Mouse (Mus musculus) gastrocnemius, adult 18-20 months (tissue): ENCODE data around the gene Slc12a9. TPM values are rescaled to one million over a fixed set of nuclear protein-coding genes. Genes with fewer than 3 reads are reported as not detected.

Experiments
- DNase-seq: peaks from one replicate; pipeline ENCODE4 v3.0.0; 2021; ENCODE audit warnings: low spot score
- long read RNA-seq, 2 experiments: library from polyadenylated mRNA; stranded (forward); transcript quantifications; one replicate each; pipeline ENCODE4 v2.0.0; 2021
- total RNA-seq, 2 experiments: library from RNA; stranded (reverse); gene quantifications; 2 replicates each; pipeline ENCODE4 v1.2.3; 2021

The Slc12a9 gene
- total RNA-seq = 1 to 10 TPM; 2.0 to 2.2 TPM
- long read RNA-seq, experiment 1, partial matches to known transcripts = 2 of 5 reads
- long read RNA-seq, experiment 1, other reads (novel, unspliced or antisense) = 1 of 5 reads
- long read RNA-seq, experiment 2, partial matches to known transcripts = 0 of 2 reads
- long read RNA-seq, experiment 2, other reads (novel, unspliced or antisense) = 2 of 2 reads

- peak; percentile 96 for DNase-seq
These were observed at the start of gene Slc12a9 for GRCm38 (mm10) chr5:137333512-137334174. Gene Slc12a9 (minus strand): TSS chr5:137333597.

DNA sequence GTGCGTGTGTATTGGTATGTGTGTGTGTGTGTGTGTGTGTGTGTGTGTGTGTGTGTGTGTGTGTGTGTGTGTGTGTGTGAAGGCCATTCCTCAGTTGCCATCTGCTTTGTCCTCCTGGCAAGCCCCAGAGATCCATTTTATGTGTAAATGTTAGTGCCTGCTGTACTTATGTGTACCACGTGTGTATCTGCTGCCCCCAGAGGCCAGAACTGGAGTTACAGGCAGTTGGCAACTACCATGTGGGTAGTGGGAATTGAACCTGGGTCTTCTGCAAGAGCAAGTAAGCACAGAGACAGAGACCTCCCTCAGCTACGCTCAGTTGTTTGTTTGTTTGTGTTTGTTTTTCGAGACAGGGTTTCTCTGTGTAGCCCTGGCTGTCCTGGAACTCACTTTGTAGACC is 47.8 kb upstream of the Slc12a9 start:
- peak; percentile 46 for DNase-seq

DNA sequence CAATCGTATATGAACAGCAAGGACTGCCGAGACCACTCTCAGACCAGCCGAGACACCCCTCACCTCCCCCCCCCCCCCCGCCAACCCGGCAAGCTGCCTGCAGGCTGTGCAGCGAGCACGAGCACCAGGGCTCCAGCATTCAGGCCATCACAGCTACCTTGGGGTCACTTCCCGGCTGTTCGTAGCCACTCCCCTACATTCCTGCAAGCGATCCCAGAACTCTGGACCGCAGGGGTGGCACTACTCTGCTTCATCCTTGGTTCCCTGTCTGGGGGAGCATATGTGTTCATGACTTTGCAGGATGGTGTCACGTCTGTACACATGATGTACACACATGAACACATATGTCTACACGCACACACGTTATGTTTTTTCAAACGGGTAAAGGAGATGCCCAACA is 44.2 kb upstream of the Slc12a9 start:
- DNase-seq = no peak

DNA sequence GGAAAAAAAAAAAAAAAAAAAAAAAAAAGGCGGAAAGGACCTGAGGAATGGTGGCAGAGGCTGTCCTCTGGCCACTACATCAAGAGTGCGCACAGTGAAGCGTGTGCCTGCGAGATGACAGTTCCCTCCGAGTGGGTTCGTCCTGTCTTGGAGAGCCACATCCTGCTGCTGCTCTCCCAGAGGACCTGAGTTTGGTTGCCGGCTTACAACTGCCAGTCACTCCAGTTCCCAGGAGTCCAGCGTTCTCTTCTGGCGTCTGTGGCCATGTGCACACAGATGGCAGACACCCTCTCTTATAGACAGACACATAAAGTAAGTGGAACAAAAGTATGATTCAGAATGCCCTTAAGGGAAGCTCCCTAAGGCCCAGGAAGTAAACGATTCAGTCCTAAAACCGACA is 43.8 kb upstream of the Slc12a9 start:
- DNase-seq = no peak

GRCm38 (mm10) chr5:137376722-137377121 is 43.3 kb upstream of the Slc12a9 start:
- DNase-seq = no peak

- no peak for DNase-seq
These were observed 42.8 kb upstream of the Slc12a9 start for GRCm38 (mm10) chr5:137376198-137376597.

DNA sequence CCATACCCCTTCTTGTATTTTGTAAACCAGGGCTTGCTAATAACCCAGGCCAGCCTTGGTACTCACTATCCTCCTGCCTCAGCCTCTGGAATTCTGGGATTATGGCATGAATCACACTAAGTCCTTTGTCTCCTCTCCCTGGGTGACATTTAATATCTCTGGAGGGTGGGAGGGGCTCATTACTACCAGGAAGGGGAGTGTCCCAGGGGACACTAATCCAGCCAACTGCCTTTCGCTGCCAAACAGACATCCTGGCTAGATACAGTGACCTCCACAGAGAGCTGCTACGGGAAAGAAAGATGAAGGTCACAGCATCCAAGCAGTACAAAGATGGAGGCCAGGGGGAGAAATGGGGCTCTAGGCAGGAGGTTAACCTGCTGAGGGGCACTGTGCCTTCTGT is 42.2 kb upstream of the Slc12a9 start:
- DNase-seq = peak; percentile 41

DNA sequence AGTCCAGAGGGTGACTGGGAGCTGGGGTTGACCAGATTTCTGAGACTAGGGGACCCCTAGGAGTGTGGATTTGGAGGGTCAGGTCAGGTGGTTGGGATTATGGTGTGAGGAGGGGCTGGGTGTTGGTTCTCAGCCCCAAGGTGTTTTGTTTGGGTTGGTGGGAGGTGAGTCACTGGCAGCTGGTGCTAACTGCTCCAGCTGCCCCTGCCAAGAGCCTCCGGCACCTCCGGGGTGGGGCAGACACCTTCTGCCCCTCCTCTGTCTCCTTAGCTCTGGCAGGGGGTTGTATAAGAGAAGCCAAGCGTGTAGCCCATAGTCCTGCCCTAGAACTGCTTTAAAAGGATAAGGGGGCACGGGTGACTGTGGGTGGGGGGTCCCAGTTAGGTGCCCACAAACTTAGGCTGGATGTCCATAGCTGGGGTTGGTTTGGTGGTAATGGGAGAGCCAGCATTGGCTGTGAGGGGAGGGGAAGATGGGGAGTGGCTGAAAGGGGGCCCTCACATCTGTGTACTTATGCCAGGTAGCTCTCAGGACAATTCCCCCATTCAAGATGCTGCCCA is 41.2 kb upstream of the Slc12a9 start:
- DNase-seq = no peak

GRCm38 (mm10) chr5:137373371-137373950 is 40.1 kb upstream of the Slc12a9 start:
- DNase-seq = no peak

- DNase-seq = no peak
These were observed 36.3 kb upstream of the Slc12a9 start for GRCm38 (mm10) chr5:137369665-137370064.

DNA sequence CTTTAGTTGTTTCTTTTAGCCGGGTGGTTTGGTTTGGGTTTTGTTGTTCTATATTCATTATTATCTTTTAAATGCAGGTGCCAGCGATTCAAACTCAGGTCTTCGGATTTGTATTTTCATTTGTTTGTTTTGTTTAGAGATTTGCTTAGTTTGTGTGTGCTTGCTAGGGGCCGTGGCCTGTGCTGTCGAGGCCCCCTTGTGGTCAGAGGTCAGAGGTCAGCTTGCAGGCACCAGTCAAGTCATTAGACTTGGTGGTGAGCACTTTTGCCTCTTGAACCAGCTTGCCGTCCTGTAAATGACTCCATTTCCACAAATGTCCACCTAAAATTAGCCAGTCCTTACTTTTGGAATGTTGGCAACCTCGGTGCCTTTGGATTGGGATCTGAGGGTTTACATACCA is 25.0 kb upstream of the Slc12a9 start:
- no peak for DNase-seq

- DNase-seq = no peak
These were observed 20.7 kb upstream of the Slc12a9 start for GRCm38 (mm10) chr5:137354091-137354490.

DNA sequence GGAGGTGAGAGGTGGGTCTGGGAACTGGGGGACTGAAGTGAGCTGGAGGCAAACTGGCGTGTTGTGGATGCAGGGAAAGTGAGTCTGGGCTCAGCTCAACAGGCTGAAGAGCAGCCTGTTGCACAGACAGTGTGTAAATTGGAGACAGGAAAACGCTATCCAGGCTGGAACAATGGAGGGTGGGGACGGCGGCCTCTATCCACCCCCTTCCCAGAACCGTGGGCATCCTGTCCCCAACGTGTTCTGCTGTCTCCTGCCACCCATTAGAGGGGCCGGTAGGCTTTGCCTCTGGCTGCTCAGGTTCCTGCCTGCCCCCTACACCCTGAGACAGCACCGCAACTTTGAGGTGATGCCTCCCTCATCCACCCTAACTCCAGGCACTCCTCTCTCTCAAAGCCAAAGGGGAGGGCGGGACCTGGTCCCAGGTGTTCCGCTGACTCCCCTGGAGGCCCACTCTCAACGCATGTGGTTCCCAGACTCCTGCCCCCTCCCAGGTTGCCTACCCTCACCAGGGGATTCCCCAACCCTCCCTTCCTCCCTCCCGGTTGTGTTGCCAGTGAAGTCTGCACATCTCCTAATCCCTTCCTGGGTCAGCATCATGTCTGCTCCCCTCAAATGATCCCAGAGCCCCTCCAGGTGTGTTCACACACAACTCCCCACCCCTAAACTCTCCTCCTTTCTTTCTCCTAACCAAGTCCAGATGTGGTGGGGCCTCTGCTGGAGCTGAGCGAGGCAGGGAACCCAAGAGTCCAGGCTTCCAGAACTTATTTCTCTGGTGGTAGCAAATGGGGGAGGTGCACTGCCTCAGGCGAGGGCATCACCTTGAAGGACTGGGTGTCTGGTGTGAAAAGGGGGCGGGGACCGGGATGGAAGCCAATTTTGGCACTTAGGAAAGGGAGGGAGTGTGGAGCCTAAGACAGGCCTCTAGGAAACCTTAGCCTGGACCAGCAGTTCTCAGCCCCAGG is 18.9 kb upstream of the Slc12a9 start:
- DNase-seq = no peak

- no peak for DNase-seq
These were observed 18.0 kb upstream of the Slc12a9 start for GRCm38 (mm10) chr5:137351394-137351793.

GRCm38 (mm10) chr5:137351058-137351380 is 17.6 kb upstream of the Slc12a9 start:
- no peak for DNase-seq

DNA sequence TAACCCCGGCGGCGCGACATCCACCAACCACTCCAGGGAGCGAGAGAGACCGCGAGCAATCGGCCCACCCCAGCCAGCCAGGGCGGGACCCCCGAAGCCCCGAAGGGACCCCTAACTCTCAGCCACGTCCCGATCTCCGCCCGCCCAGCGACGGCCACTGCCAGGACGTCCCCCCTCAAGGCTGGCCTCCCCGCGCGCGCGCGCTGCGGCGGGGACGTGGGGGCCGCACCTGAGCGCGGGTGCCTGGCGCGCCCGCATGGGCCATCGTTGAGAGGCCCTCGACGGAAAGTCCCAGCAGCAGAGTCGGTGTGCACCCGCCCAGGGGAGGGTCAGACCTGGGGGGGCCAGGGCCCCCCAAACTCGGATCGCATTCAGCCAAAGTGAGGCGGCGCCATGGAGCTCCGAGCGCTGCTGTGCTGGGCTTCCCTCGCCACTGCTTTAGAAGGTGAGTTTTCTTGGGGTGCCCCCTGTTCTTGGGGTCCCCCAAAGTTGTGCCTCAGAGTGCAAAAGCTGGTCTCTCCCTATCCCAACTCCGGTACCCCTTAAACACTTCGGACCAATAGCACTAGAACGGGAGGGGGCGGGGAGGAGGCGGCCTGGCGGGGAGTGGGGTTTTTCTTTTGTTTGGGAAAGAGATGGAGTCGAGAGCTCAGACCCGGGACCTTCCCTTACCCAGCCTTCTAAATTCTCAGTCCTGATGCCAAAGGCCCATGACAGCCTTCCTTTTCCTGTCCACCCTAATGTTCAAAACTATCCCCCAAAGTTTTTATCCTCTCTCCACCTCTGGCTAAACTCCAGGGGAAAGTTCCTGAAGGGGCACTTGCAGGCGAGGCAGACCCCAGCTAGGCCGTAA is 17.0 kb upstream of the Slc12a9 start:
- DNase-seq = peak; percentile 10

DNA sequence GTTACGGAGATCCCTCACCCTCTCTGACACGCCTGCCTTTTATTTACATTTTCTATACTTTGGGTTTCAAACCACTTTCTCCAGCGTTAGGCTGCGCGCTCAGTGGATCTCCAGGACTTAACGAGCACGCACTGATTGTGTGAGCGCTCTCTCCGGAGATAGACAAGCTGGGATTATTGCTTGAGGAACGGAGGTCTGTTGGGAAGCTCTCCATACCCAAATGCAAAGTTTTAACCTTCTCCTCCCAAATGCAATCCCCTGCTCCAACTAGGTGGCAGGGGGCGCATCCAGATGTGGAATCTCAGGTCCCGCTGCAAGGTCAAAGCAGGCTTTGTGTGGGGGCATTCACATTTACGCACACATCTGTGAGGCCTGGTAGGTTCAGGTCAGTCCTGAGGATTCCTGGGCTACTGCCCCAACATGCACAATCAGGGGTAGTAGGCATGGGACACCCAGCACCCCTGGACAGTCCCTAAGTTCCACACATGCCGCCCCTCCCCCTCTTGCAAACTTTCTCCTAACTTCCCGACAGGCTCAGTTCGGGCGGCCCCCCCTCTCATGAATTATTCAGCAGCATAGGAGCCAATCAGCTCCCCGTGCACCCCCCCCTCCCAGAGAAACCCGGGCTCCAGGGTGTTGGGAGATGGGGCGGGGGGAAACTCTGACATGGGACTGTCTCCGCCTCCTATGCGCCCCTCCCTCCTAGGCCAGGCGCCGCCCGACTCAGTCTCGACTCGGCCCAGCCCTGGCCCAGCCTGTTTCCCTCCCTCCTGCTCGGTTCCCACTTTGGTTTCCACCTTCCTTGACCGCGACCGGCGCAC is 16.2 kb upstream of the Slc12a9 start, which contains the start of gene Ephb4:
Gene Ephb4 (plus strand): TSS at position 726 of the 821 bp plus-strand sequence.
- peak; percentile 92 for DNase-seq

- DNase-seq = peak; percentile 29
These were observed 15.3 kb upstream of the Slc12a9 start for GRCm38 (mm10) chr5:137348482-137349383.

DNA sequence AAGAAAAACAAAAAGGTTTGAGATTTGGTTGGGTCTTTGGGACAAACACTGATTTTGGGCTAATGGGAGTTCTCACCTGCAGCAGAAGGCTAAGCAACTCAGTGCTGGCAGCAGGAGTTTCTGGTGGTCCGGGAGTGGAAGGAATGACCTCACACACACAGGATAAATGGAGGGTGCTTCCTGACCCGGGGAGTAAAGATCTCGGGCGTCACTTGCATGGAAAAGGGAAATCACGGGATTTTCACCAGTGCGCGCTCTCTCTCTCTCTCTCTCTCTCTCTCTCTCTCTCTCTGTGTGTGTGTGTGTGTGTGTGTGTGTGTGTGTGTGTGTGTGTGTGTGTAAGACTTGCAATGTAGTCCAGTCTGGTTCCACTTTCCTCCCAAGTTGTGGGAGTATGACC is 14.5 kb upstream of the Slc12a9 start:
- DNase-seq = no peak
